Mouse (Mus musculus) left cerebral cortex, adult 11 months (tissue): Measurements from ENCODE around the gene Rrp36.
A peak's percentile ranks its signal among the peaks of the same experiment; 100 is the strongest.

Experiments used
- DNase-seq: peaks from one replicate; pipeline ENCODE4 v3.0.0; 2022; ENCODE audit warnings: low spot score

Gene Rrp36

DNA sequence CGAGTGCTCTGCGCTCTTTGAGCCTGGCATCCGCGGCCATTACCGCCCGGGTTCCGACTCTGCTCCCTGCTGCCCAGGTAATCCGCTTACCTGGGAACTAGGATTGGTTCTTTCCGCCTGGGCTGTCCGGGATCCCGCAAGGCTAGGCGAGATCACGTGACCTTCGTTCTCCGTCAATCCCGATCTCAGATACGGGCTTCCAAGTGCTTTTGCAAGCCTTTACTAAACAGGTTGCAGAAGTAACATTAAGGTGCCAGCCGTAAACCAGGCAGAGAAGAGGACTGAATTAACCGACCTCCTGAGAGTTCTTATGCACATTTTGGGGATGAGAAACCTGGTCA is 27.9 kb downstream of the Rrp36 start:
- no peak for DNase-seq

DNA sequence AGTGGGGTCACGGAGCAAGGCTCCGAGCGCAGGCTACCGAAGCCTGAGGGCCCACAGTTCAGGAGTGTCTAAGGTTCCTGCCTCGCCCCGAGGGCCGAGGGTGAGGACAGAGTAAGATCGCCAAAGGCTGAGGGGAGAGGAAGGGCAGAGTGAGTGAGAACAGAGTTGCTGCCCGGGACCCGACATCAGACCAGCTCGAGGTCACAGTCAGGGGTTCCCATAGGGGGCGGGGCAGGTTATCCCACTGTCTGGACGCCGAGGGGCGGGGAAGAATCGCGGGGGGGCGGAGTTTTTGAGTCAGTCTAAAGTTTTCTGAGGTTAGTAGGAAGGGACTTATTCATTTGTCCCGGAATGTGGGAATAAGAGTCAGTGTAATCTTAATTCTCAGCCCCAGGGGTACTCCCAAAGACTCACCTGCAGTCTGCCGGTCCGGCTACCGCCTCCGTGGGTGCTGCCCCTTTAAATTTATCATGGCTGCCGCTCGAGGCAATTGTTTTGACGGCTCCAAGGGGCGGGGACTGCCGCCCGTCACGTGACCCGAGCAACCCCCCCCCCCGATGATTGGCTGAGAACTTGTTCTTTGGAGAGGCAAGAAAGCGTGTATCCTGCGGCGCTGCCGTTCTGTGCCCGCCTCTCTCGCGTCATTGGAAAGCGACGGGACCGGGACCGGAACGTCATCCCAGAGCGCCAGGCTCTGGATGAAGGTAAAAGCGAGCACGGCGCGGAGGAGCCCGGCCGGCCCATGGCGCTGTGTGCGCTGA is 28.4 kb downstream of the Rrp36 start, which contains the start of the genes Klc4 and Mrpl2:
Gene Klc4 (minus strand): TSS at position 462 of the 761 bp plus-strand sequence.
Gene Mrpl2 (plus strand): TSS at position 669 of the 761 bp plus-strand sequence.
- peak; percentile 97 for DNase-seq

DNA sequence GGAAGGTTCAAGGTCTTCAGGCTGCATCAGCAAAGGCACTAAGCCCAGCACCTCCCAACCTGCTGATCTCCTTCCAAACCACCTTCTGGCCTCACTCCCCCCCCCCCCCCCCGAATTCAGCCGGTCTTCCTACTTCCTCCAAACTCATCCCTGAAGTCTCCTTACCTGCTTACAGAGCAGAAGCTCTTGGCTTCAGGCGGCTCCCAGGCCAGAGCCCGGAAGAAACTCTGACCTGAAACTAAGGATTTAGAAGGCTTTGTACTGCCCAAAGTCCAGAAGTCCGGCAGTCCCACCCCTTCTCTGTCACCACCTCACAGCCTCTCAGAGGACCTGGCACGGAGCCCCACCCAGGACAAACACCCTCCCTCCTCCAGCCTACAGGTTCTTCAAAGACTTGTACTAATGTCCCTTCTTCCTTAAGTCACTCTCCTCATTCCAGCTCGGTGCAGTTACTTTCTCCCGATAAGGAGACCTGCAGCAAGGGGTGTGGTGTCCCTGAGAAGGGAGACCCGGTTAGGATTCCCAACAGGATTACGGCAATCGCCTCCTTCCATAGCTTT is 29.2 kb downstream of the Rrp36 start:
- DNase-seq: no peak

DNA sequence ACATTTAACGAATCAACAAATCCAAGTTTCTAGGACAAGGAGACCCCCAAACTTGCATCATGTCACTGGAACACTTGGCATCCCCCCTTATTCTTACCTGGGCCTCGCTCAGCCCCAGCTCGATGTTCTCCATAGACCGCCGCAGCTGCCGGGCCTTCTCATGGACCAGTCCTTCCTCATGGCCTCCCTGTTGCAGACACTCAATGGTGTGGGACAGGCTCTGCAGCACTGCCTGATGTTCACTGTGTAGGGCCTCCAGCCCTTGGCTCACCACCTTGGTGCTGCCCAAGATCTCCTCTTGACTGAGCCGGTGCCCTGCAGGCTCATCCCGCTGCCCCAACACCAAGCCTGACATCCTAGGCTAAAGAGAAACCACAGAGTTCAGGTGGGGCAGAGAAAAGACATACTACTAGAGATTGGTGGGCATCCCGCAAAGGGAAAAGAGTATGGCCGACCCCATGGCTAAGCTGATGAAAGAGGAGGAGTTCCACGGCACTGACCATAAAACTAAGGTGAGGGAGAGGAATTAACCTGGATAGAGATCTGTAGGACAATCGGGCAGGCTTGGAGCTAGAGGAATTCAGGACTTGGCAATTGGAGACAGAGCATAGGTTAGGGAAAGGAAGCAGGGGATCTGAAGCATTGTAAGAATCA is 29.9 kb downstream of the Rrp36 start:
- no peak for DNase-seq

DNA sequence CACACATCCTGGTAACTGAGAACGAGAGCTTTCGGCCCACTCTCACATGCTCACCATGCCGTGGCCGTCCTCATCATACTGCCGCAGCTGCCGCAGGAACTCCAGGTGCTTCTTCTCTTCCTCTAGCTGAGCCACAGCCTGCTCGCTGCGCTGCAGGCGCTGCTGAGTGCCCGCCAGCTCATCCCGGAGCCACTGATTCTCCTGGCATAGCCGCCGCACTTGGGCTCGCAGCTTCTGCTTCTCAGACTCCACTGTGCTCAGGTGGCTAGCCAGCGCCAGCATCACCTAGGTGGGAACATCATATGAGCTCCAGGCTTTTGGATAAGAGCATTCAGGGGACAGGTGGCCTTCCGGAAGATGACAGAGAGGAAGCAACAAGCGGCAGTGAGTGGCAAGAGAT is 32.1 kb downstream of the Rrp36 start:
- no peak for DNase-seq

DNA sequence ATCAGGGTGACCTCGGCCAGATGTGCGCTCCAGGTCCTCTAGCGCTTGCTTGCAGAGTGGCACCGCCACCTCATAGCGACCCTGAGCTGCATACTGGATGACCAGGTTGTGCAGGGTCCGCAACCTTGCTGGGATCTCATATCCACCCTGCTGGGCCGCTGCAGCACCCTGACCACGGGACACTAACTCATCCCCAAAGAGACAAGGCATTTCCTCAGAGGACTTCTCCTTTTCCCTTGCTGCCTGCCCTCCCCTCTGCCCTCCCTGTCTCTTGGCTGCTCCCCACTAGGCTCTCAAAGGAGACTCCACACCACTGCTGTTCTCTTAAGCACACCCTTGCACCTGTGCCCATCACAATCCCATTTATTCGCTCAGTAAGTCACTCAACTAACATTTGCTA is 34.2 kb downstream of the Rrp36 start:
- DNase-seq: no peak

DNA sequence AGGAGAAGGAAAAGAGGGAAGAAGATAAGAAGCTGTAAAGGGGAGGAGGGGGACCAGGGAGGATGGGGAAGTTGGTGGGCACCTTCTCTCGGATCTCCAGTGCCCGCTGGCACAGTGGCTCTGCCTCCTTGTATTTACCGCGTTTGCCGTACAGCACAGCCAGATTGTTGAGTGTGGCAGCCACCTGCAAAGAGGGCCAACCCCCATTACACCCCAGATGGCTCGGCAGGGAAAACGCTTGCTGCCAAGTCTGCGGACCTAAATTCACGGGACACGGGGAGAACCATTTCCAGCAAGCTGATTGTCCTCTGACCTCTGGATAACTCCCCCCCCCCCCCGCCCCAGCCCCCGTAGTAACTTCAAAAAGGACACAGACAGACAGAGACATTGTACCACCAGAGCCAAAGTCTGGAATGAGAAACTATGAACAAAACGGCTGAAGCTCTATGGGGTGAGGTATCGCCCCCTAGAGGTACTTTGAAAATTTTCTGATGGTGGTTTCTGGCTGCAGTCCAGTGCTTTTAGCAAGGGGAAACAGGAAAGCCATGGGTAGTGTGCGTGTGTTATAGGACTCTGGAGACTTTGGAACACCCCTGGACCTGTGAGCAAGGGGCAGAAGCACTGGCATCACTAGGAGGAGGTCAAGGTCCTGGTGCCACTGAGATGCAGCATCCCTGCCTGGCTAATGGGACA is 37.2 kb downstream of the Rrp36 start:
- no peak for DNase-seq

DNA sequence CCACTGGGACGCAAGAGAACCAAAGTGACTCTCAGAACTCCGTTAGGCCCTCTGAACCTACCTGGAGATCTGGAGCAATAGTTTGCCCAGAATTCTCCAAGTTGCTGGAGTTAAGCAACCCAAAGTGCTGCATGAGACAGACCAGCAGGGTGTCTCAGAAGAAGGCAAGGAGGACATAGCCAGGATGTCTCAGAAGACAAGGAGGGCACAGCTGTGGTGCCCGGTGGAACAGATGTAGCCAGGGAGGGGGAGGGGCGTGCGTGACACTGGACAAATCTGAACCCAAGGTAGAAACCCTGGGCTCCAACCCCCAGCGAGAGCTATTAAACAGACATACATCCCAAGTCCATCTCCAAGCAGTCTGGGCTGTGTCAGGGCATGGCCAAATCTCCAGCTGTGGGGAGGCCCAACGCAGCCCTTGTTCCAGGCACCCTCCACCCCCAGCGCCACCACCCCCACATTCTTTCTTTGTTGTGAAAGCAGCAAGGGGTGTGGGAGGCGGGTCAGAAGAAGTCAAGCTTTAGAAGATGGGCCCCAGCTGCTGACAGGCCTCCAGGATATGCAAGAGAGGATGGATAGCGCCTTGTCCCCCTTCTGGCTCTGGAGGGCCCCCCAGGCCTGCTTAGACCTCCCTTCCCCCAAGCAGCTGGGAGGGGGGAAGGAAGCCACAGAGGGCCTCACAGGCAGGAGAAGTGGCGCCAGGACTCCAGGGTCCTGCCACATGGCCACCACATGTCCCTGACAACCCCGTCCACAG is 44.3 kb downstream of the Rrp36 start:
- DNase-seq: no peak

DNA sequence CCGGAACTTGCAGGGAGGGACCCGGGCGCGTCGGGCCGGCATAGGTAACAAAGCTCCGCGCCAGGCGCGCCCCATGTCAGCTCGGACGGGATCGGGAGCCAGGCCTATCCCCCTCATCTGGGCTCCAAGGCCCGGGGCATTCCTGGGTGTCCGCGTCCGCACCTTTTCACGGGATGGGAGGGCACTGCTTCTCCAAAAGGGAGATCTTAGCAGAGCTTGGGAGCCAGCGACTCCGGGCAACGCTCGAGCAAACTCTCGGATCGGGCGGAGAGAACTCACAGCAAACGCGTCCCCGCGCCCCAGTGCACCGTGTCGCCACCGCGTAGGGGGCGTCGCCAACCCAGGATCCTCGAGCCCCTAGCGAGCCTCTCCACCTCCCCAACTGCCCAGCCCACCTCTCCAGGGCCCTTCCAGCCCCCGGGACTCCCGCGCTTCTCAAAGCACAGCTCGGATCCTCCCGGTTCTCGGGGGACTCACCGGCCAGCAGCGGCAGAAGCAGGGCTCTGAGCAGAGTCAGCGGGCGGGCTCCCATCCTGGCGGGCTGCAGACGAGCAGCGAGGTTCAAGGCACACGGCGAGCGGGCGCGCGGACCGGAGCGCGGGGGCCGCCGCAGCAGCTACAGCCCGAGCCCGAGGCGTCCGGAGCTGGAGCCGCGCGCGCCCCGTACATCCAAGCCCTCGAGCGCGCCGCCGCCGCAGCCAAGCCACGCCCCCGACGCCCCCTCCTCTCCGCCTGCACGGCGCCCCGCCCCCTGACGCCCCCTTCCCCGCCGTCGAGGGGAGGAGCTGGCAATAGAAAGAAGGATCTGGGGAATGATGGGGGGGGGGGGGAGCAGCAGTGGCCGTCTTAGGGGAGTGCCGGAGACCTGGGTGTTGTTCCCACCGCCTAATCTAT is 45.1 kb downstream of the Rrp36 start, which contains the start of gene Ptk7:
Gene Ptk7 (minus strand): TSS at position 714 of the 894 bp plus-strand sequence.
- DNase-seq: no peak

DNA sequence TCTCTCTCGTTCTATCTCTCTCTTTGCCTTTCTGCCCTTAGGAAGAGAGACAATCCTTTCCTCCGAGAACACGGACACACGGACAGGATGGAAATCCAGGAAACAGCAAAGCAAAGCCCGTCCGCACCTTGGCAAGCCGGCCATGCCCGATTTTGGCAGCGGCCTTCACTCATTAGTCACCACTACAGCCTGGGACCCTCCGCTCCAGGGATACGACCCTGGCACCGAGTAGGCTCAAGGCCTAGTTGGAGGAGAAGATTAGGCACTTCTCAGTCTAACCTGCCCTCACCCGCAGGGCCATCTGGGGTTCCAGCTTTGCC is 45.7 kb downstream of the Rrp36 start:
- DNase-seq: no peak

DNA sequence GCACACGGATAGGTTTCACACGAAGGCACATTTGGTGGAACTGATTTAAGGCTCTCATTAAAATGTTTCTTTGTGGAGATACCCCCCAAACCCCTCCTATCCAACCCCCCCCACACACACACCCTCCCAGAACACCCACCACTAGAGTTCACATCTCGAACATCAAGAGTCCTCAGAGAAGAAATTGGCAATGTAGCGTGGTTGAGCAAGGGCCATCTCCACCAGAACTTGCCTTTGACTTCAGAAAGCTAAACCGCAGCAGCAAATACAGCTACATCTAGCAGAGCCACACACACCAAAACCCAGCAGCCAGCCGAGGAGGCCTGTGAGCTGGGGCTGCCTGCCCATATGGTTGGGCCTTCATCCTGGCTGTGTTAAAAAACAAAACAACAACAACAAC is 46.7 kb downstream of the Rrp36 start:
- DNase-seq: no peak

DNA sequence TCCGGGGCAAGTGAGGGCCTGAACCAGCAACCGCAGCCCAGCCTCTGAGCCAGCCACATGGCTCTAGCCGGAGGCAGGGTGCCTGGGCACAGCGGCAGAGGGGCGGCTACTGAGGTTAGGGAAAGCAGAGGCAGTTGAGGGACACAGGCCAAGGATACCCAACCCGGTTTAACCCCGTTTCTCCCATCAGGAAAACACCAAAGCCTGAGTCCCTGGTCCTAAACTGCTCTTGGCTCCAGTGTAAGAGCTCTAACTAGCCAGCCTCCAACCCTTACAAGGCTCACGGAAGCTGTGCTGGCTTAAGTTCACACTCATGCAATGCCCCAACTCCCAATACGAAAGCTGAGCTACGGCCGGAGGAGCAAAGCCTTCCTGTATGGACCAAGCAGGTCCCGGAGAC is 49.6 kb downstream of the Rrp36 start:
- no peak for DNase-seq

DNA sequence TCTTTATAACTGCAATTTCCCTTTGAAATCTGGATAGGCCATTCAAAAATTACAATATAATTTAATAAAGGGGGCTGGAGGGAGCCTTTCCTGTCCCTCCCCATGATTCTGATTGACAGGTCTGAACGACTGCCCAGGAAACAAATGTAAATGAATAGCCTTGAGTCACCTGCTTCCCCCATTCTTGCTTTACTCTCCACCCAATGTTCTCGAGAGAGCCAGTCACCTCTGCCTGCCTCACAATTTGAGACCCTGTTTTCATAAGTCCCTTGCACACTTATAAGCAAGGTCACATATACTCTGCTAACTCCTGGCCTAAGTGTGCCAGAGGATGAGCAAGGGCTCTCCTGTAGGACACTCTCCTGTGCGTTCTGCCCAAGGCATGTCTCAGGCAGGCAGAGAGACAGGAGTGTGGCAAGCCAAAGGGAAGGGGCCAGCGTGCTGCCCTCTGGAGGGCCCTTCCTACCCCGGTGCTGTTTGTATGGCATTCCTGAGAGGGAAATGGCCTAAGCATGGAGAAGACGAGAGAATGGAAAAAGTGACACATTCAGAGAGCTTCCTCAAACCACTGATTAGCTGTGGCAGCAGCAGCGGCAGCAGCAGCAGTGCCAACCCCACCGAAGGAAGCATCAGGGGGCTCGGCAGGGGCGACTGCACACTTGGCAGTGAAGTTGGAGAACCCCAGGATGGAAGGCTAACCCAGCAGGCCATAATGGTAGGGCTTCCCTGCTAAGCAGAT is 50.2 kb downstream of the Rrp36 start:
- no peak for DNase-seq

DNA sequence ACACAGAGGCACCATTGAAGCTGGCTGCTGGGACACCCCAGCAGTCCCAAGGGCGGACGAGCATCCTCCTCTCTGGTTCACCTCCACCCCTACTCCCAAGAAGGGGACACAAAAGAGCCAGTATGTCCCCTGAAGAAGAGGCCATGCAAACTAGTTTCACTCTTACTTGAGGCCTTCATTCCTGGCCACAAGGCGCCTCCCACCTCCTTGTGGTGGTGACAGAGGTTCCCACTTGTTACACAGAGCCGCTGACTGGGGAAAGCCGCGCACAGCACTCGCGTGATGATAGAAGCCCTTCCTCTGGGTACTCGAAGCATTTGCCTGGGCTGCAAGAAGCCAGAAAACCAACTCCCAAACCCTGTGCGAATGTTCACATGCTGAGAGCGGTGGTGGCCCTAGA is 51.9 kb downstream of the Rrp36 start:
- DNase-seq: no peak

DNA sequence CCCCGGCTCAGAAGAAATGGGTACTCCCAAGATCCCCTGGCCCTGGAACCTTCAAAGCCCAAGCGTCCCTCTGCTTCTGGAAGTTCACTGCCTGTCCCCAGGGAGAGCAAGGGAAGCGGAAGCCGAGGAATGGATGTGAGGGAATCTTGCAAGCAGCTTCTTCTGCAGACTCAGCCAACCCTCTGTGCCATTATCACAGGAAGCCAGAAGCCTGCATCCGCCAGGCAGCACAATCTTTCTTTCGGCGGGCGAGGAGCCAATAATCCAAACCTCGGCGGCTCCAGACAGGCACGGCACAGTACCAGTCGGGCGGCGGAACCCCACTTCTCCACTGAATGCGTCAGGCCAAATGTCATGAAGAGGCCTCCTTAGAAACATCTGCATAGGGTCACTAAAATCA is 52.8 kb downstream of the Rrp36 start:
- no peak for DNase-seq

DNA sequence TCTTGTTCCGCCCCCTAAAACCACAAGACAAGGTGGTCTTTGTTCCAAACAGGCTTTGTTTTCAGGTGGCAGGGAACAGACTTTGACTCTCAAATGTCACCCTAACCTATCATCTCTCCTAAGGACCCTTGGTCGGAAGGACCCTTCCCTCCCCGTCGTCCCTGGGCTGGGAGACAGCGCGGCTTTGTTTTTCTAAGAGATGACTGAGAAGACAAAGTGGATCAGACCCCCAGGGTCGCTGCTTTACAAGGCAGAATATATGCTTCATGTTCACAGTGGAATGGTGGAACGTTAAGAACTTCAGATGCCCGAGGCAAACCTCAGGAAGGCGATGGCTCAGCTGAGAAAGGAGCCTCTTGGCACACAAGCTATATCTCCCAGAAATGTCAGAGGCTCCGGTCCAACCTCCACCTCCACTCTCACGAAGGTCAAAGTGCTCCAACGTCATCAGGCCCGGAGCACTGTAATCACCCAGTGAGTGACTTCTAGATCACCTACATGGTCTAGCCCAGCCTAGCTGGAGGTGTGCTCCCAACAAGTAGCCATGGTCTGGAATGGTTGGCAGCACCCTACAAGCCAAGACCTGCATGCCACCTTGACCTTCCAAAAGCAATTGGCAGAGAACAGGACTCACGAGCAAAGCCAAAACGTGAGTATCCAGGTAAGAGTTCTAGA is 54.3 kb downstream of the Rrp36 start:
- no peak for DNase-seq

DNA sequence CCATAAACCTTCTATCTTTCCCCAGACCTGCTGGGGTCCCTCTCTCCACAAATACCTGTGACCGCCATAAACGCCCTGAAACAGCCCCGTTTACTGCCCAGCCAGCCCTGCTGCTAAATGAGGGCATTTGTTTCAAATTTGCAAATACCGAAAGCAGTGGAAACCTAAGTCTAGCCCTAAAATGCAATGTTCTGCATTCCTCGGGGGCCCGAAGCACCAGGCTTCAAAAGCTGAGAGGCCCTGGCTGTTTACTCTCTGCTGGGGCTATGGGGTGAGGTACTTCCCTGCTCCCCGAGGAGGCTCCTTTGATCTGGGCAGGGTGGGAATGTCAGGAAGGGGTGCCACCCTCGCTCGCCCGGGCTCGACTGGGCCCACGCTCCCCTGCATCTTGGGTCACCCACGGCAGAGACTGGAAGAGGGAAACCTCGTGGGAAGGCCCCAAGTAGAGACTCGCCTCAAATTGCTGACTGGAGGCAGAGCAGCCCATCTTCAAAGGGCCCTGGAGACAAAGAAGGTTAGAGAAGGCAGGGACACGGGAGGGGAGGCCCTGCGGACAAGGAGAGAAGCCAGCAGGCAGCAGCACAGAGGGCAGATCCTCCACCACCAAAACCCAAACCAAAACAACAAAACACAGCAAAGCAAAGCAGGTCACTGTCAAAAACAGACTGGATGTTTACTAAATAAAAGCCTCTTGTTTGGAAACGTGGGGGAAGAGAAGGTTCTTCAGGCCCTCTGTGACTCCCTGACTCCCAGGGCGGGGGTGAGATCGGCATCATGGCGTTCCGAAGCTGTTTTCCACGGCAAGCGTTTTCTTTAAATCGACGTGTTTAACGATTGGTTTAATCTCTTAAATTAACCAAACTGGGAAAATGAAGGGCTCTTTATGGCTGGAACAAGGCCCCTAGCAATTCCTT is 55.1 kb downstream of the Rrp36 start:
- no peak for DNase-seq

DNA sequence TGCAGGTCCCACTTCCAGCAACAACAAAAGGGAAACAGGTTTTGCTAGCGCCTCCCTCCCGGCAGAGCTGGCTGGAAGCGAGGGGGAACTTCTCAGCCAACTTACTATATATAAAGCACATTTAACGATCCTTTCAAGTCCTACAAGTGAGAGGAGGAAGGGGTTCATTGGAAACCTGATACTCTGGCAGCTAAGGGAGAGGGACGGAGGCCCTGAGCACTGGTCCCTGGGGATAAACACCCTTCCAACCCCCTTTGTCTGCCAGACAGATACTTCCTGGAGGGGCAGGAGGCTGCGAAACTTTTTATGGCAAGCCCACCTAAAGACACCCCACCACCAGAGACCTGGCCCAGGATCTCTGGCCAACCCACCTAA is 55.8 kb downstream of the Rrp36 start:
- no peak for DNase-seq

DNA sequence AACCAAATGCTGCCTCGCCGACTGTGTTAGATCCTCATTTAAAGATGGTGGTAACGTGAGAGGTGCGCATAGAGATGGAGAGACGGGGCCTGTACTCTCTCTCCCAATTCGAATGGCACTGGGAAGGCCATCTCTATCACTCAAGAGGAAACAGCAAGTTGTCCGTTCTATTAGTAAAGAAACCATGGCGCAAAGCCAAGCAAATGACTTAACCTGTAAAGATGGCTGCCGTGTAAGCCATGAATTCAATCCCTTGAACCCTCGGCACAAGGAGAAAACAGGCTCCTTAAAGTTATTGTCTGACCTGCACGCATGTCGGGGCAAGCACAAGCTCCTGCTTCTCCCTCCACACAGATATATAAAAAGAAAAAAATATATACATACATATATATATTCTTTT is 56.4 kb downstream of the Rrp36 start:
- no peak for DNase-seq
